Mouse (Mus musculus): ENCODE measurements around the gene Syde1. TPM values are rescaled to one million over a fixed set of nuclear protein-coding genes. Genes with fewer than 3 reads are reported as not detected.

The Syde1 gene
- polyA plus RNA-seq, 1 experiment from 2014 or later, result 4.2 TPM

DNA sequence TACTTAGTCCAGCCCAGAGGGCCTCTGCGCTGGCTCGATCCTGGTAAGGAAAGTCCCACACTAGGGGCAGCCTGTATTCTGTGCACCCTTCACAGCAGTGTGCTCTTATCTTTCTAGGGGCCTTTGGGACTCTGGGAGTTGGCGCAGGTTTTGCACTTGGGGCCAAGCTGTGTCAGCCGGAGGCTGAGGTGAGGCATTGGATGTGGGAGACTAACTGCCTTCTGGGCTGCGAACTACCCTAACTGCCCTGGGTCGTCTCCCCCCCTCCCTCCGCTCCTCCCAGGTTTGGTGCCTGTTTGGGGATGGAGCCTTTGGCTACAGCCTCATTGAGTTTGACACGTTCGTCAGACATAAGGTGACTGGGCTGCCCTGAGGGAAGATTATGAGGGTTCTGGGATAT, 8.4 kb downstream of the Syde1 start:
- H3K27ac ChIP-seq, result no peak overlapping the region
- DNase-seq (ENCODE audit: low spot score) (no peak), ATAC-seq (ENCODE audit: low FRiP score) (no peak)
- H3K36me3 ChIP-seq (replicated peaks; ENCODE audit: control insufficient read depth, insufficient read depth), result peaks cover 73% of the 10 kb centered on the region
- no peak overlapping the region for H3K9ac ChIP-seq
- WGBS, result 83% methylated on average over 9 of the region's 9 CpGs
- H3K4me3 ChIP-seq (replicated peaks; ENCODE audit: low read length), result no peak overlapping the region
- H3K4me1 ChIP-seq (replicated peaks; ENCODE audit: control insufficient read depth, insufficient read depth, low read length), result no peaks in the 10 kb centered on the region
- no peaks in the 10 kb centered on the region for H3K27me3 ChIP-seq (ENCODE audit: control insufficient read depth, insufficient read depth, low read length)
- H3K4me2 ChIP-seq (replicated peaks), result no peak overlapping the region
- H3K9me3 ChIP-seq (ENCODE audit: control insufficient read depth, low read length), result no peaks in the 10 kb centered on the region

- no peaks in the 10 kb centered on the region for H3K9me3 ChIP-seq (ENCODE audit: control insufficient read depth, low read length)
- 91% methylated on average over 7 of the region's 7 CpGs for WGBS
- no peak overlapping the region for H3K27ac ChIP-seq
- H3K9ac ChIP-seq, result no peak overlapping the region
- no peaks in the 10 kb centered on the region for H3K4me1 ChIP-seq (replicated peaks; ENCODE audit: control insufficient read depth, insufficient read depth, low read length)
- ATAC-seq (ENCODE audit: low FRiP score) (no peak), DNase-seq (ENCODE audit: low spot score) (no peak)
- no peak overlapping the region for H3K4me3 ChIP-seq (replicated peaks; ENCODE audit: low read length)
- peaks cover 78% of the 10 kb centered on the region for H3K36me3 ChIP-seq (replicated peaks; ENCODE audit: control insufficient read depth, insufficient read depth)
- no peak overlapping the region for H3K4me2 ChIP-seq (replicated peaks)
- no peaks in the 10 kb centered on the region for H3K27me3 ChIP-seq (ENCODE audit: control insufficient read depth, insufficient read depth, low read length)
Measured at GRCm38 (mm10) chr10:78581121-78581520, 10.6 kb downstream of the Syde1 start.

- ATAC-seq (ENCODE audit: low FRiP score), result no peak
- peaks cover 7% of the 10 kb centered on the region; the same call in 1 of the 2 replicates for H3K4me1 ChIP-seq (replicated peaks; ENCODE audit: control insufficient read depth, insufficient read depth, low read length)
- WGBS, result 77% methylated on average over 3 of the region's 3 CpGs
- no peak overlapping the region for H3K27ac ChIP-seq
- no peaks in the 10 kb centered on the region for H3K27me3 ChIP-seq (ENCODE audit: control insufficient read depth, insufficient read depth, low read length)
- H3K36me3 ChIP-seq (replicated peaks; ENCODE audit: control insufficient read depth, insufficient read depth), result peaks cover 60% of the 10 kb centered on the region
- no peak overlapping the region for H3K4me2 ChIP-seq (replicated peaks)
- DNase-seq (ENCODE audit: low spot score), result no peak
- no peaks in the 10 kb centered on the region for H3K9me3 ChIP-seq (ENCODE audit: control insufficient read depth, low read length)
- H3K9ac ChIP-seq, result no peak overlapping the region
- H3K4me3 ChIP-seq (replicated peaks; ENCODE audit: low read length), result no peak overlapping the region
Measured at GRCm38 (mm10) chr10:78578204-78578603, 13.6 kb downstream of the Syde1 start.

DNA sequence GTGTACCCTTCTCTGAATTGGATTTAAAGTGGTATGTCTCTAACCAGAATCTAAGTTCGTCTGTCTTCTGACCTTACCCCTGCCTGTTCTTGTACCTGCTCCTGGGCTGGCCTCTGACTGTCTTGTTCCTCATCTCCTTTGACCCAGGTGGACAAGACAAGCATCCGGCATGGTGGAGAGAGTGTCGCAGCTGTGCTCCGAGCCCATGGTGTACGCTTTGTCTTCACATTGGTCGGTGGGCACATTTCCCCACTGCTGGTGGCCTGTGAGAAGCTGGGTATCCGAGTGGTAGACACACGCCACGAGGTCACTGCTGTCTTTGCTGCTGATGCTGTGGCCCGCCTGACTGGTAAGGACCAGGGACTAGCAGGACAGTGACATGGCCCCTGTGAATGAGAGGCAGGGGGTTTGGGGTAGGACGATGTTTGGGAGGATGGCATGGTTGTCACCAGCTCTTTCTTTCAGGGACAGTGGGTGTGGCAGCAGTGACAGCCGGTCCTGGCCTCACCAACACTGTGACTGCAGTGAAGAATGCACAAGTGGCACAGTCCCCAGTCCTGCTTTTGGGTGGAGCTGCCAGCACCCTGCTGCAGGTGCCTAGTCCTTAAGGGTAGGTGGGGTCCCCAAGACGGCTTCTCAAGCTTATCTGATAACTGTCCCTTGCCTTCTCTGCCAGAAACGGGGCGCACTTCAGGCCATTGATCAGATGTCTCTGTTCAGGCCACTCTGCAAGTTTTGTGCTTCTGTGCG, 15.2 kb downstream of the Syde1 start:
- H3K4me3 ChIP-seq (replicated peaks; ENCODE audit: low read length), result no peak overlapping the region
- no peak for ATAC-seq (ENCODE audit: low FRiP score)
- H3K27ac ChIP-seq, result no peak overlapping the region
- H3K27me3 ChIP-seq (ENCODE audit: control insufficient read depth, insufficient read depth, low read length), result no peaks in the 10 kb centered on the region
- no peak overlapping the region for H3K9ac ChIP-seq
- no peak for DNase-seq (ENCODE audit: low spot score)
- H3K4me2 ChIP-seq (replicated peaks), result no peak overlapping the region
- H3K36me3 ChIP-seq (replicated peaks; ENCODE audit: control insufficient read depth, insufficient read depth), result peaks cover 50% of the 10 kb centered on the region
- no peaks in the 10 kb centered on the region for H3K9me3 ChIP-seq (ENCODE audit: control insufficient read depth, low read length)
- H3K4me1 ChIP-seq (replicated peaks; ENCODE audit: control insufficient read depth, insufficient read depth, low read length), result peaks cover 7% of the 10 kb centered on the region; the same call in 1 of the 2 replicates
- WGBS, result 93% methylated on average over 16 of the region's 16 CpGs

- no peak overlapping the region for H3K27ac ChIP-seq
- ATAC-seq (ENCODE audit: low FRiP score) (no peak), DNase-seq (ENCODE audit: low spot score) (peak; percentile 71)
- 56% methylated on average over 2 of the region's 2 CpGs for WGBS
- peak overlapping the region; percentile 43; the same call in 1 of the 2 replicates for H3K4me3 ChIP-seq (replicated peaks; ENCODE audit: low read length)
- peak overlapping the region; percentile 59 for H3K4me2 ChIP-seq (replicated peaks)
- peak overlapping the region; percentile 59; the same call in 1 of the 2 replicates for H3K9ac ChIP-seq
- no peaks in the 10 kb centered on the region for H3K9me3 ChIP-seq (ENCODE audit: control insufficient read depth, low read length)
- peaks cover 7% of the 10 kb centered on the region; the same call in 1 of the 2 replicates for H3K4me1 ChIP-seq (replicated peaks; ENCODE audit: control insufficient read depth, insufficient read depth, low read length)
- peaks cover 40% of the 10 kb centered on the region for H3K36me3 ChIP-seq (replicated peaks; ENCODE audit: control insufficient read depth, insufficient read depth)
- H3K27me3 ChIP-seq (ENCODE audit: control insufficient read depth, insufficient read depth, low read length), result no peaks in the 10 kb centered on the region
Measured at GRCm38 (mm10) chr10:78575690-78576089, 16.1 kb downstream of the Syde1 start.

- Histone ChIP-seq H3K4me1 (replicated peaks; ENCODE audit: control insufficient read depth, insufficient read depth, low read length) (peaks cover 7% of the 10 kb centered on the region; the same call in 1 of the 2 replicates), H3K27me3 (ENCODE audit: control insufficient read depth, insufficient read depth, low read length) (no peaks in the 10 kb centered on the region), H3K36me3 (replicated peaks; ENCODE audit: control insufficient read depth, insufficient read depth) (peaks cover 35% of the 10 kb centered on the region), H3K9me3 (ENCODE audit: control insufficient read depth, low read length) (no peaks in the 10 kb centered on the region), H3K4me2 (replicated peaks) (peak overlapping the region; percentile 59), H3K27ac (peak overlapping the region; percentile 76), H3K9ac (peak overlapping the region; percentile 59), H3K4me3 (replicated peaks; ENCODE audit: low read length) (peak overlapping the region; percentile 43)
- WGBS, result 18% methylated on average over 13 of the region's 13 CpGs
- DNase-seq (ENCODE audit: low spot score), result no peak
- peak; percentile 47 for ATAC-seq (ENCODE audit: low FRiP score)
Measured at GRCm38 (mm10) chr10:78575105-78575632, 16.6 kb downstream of the Syde1 start.

GRCm38 (mm10) chr10:78574250-78575104, 17.3 kb downstream of the Syde1 start, which contains the start of gene Ilvbl:
TSS of gene Ilvbl (plus strand) at chr10:78574346.
- H3K4me3 ChIP-seq (replicated peaks; ENCODE audit: low read length), result peak within 1 kb of the TSS; percentile 43
- peak within 1 kb of the TSS; percentile 76 for H3K27ac ChIP-seq
- peaks cover 28% of the 10 kb centered on the region for H3K36me3 ChIP-seq (replicated peaks; ENCODE audit: control insufficient read depth, insufficient read depth)
- under 1% methylated on average over 51 of the region's 51 CpGs for WGBS
- peak within 1 kb of the TSS; percentile 59 for H3K4me2 ChIP-seq (replicated peaks)
- no peaks in the 10 kb centered on the region for H3K9me3 ChIP-seq (ENCODE audit: control insufficient read depth, low read length)
- no peaks in the 10 kb centered on the region for H3K27me3 ChIP-seq (ENCODE audit: control insufficient read depth, insufficient read depth, low read length)
- peak; percentile 93 for ATAC-seq (ENCODE audit: low FRiP score)
- peak; percentile 93 for DNase-seq (ENCODE audit: low spot score)
- H3K4me1 ChIP-seq (replicated peaks; ENCODE audit: control insufficient read depth, insufficient read depth, low read length), result peaks cover 7% of the 10 kb centered on the region; the same call in 1 of the 2 replicates
- H3K9ac ChIP-seq, result peak within 1 kb of the TSS; percentile 59

DNA sequence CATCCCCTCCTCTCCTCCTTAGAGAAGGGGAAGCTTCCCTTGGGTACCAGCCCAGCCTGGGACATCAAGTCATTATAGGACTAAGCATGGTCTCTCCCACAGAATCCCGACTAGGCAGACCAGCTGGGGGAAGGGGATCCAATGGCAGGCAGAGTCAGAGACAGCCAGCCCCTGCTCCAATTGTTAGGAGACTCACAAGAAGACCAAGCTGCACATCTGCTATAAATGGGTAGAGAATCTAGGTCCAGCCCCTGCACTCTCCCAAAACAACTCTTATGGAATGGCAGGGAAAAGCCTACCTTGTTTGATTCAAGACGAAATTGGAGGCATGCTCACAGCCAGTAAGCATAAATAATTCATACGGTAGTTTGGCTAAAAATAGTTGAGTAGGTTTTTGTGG, 18.5 kb downstream of the Syde1 start:
- ATAC-seq (ENCODE audit: low FRiP score) (no peak), DNase-seq (ENCODE audit: low spot score) (no peak)
- H3K4me2 ChIP-seq (replicated peaks), result no peak overlapping the region; the same call in 1 of the 2 replicates
- H3K27me3 ChIP-seq (ENCODE audit: control insufficient read depth, insufficient read depth, low read length), result no peaks in the 10 kb centered on the region
- H3K27ac ChIP-seq, result no peak overlapping the region
- H3K9me3 ChIP-seq (ENCODE audit: control insufficient read depth, low read length), result no peaks in the 10 kb centered on the region
- WGBS, result 74% methylated on average over 3 of the region's 3 CpGs
- peaks cover 16% of the 10 kb centered on the region; the same call in 1 of the 2 replicates for H3K36me3 ChIP-seq (replicated peaks; ENCODE audit: control insufficient read depth, insufficient read depth)
- H3K9ac ChIP-seq, result no peak overlapping the region
- peaks cover 7% of the 10 kb centered on the region; the same call in 1 of the 2 replicates for H3K4me1 ChIP-seq (replicated peaks; ENCODE audit: control insufficient read depth, insufficient read depth, low read length)
- H3K4me3 ChIP-seq (replicated peaks; ENCODE audit: low read length), result no peak overlapping the region

DNA sequence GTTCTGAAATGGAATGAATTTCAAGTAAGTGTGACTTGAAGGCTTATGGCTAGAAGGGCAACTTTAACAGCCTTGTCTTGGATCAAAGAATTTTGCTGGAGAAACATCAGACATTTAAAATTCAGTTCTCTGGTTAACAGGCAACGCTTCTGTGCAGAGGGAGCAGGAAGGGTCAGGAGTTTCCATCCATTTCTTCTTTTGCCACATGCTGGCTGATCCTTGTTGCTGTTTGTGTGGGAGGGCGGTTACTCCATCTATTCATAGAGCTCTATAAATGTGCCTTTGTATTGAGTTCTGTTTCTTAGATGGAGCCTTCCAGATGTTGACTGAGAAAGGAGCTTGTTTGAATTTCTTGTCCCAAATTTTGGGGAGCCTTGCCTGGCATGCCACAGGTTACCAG, 20.9 kb downstream of the Syde1 start:
- no peaks in the 10 kb centered on the region for H3K36me3 ChIP-seq (replicated peaks; ENCODE audit: control insufficient read depth, insufficient read depth)
- 58% methylated on average over 2 of the region's 2 CpGs for WGBS
- no peak overlapping the region for H3K27ac ChIP-seq

More for the DNA sequence above, 20.9 kb downstream of the Syde1 start:
- Histone ChIP-seq H3K27me3 (ENCODE audit: control insufficient read depth, insufficient read depth, low read length) (no peaks in the 10 kb centered on the region), H3K4me2 (replicated peaks) (no peak overlapping the region), H3K4me3 (replicated peaks; ENCODE audit: low read length) (no peak overlapping the region), H3K9me3 (ENCODE audit: control insufficient read depth, low read length) (no peaks in the 10 kb centered on the region), H3K4me1 (replicated peaks; ENCODE audit: control insufficient read depth, insufficient read depth, low read length) (peaks cover 7% of the 10 kb centered on the region; the same call in 1 of the 2 replicates), H3K9ac (no peak overlapping the region)
- ATAC-seq (ENCODE audit: low FRiP score) (no peak), DNase-seq (ENCODE audit: low spot score) (no peak)

All from hindbrain, embryonic 14.5 days (tissue).